Mouse (Mus musculus) left cerebral cortex, adult 9 months (tissue): ENCODE measurements around the gene Myl10.
"Not testable (repeated sequence)": the region's sequence is repeated elsewhere in the genome, so short reads cannot be mapped to it uniquely, and the experiment has no call there.

Experiments
- DNase-seq, 2 experiments: peaks; one replicate each; pipeline ENCODE4 v3.0.0; 2022; ENCODE audit warnings: low spot score in 2 of 2

The Myl10 gene

DNA sequence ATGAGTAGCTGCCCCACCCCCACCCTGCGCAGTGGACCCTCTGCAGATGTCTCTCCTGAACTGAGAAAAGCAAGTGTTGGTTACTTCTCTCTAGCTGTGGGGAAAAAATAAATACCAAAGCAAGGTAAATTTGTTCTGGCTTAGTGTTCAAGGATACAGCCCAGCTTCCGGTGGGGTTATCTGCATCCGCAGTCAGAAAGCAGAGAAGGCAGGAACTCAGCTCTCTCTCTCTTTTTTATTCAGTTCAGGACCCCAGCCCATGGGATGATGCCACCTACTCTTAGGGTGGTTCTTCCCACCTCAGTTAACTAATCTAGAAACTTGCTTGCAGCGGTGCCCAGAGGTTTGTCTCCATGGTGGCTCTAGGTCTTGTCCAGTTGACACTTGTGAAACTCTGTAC is at the start of gene Myl10:
Myl10 (plus strand) TSS at position 363 of the 400 bp plus-strand sequence.
- DNase-seq: no peak

DNA sequence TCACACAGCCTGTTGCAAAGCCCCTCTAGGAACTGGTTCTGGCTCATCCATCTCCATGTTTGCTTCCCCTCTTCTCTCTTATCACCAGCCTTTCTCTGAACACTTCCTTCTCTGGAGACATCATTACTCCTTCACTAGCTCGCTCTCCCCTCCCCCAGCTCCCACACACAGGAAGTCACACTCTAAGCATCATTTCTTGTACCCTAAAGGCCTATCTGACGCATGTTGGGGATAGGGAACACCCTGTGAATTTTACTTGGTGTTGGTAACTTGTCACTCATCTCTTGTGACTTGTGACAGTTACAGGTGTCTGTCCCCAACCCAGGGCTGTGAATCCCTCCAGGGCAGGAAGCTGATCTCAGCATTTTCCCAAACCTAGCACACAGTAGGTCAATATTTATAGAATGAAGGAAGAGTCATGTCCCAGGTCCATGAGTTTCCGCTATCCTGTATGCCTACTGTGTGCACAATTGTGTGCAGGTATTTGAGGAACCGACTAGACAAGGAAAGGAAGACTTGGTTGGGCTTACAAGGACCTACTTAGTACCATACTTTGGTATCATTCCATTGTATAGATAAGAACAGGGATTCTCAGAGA is 46.1 kb upstream of the Myl10 start:
- DNase-seq: no peak

DNA sequence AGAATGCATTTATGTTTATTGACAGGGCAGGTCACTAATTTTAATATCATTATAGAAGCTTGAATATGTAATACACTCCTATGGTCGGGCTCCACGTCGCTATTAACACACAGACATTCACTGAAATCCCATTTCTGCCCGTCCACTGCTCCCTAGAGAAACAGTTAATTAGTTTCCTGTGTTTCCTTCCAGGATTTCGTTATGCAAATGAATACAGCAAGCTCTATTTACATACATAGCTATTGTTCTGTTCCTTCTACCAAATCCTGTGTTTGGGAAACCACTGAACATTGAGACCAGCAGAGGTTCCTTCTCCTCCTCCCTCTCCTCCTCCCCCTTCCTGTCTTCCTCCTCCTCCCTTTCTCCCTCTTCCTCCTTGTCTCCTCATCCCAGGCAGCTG is 43.9 kb upstream of the Myl10 start:
- DNase-seq: no peak

DNA sequence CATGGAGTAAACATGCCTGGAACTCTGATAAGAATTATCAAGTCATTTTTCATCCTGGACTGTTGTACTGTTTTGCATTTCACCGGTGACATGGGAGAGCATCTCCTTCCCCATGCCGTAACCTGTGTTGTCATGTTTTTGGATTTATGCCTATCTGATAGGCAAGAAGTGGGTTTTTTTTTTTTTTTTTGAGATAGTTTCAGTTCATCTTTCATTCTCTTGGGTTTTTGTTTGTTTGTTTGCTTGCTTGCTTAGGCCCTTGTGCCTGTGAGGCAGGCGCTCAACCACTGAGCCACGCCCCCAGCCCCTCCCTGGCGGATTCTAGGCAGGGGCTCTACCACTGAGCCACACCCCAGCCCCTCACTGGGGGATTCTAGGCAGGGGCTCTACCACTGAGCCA is 43.3 kb upstream of the Myl10 start:
- DNase-seq: no peak

DNA sequence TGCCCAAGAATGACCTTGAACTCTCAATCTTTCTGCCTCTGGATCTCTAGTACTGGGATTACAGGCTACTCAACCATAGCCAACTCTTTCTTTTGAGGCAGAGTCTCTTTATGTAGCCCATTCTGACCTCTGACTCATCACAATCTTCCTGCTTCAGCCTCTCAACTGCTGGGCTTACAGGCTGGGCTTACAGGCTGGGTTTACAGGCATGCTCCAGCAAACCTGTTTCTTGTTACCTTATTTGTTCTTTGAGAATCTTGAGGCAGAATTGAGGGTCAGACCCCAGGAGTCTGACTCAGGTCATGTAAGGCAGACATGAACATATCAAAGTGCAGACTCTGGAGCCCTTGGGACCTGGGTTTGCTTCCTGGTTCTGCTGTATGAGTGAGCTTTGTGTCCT is 38.5 kb upstream of the Myl10 start:
- DNase-seq: no peak

- no peak for DNase-seq
Measured at GRCm38 (mm10) chr5:136656830-136657395, 36.0 kb upstream of the Myl10 start.

DNA sequence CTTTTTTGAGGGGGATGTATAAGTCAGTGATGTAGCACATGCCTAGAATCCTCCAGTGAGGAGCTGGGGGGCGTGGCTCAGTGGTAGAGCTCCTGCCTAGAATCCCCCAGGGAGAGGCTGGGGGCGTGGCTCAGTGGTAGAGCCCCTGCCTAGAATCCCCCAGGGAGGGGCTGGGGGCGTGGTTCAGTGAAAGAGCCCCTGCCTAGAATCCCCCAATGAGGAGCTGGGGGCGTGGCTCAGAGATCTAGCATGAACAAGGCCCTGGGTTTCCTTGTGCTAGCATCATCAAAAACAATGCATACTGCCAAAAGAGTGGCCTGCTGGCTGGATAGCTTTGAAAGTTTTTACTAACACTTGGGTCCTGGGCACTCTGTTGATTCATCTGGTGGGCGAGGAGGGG is 32.2 kb upstream of the Myl10 start:
- not testable (repeated sequence) for DNase-seq

DNA sequence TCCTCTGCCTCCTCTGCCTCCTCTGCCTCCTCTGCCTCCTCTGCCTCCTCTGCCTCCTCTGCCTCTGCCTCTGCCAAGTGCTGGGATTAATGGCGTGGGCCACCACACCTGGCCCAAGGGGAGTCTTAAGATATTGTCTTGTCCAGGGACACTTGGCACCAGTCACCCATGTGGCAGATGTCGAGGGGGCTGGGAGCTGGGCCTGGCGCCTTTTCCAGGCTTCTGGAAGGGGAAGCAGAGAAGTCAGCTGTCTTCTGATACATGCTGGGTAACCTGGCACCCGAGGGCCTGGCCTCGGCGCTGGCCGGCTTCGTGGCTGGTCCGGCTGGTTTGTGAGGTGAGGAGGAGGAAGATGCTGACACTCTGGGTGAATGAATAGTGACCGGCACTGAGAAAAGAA is 30.7 kb upstream of the Myl10 start:
- no peak for DNase-seq

DNA sequence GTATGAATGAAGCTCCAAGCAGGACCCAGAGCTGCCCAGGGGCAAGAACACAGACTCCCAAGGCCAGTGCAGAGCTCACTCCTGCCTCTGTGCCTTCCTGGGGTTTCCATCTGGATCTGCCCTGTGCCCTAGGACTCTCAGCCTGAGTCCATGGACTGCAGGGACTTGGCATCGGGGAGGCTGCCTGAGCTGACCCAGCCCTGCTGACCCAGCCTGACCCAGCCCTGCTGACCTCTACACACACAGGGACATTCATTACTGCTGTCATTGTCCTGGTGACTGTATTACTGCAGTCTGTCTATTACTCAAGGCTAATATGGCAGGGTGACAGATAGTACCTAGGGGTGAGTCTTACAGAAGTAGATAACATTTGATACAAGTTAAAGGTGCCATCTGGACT is 30.1 kb upstream of the Myl10 start:
- no peak for DNase-seq

GRCm38 (mm10) chr5:136664497-136664896 is 28.4 kb upstream of the Myl10 start:
- DNase-seq: peak; percentile 6 to 63

DNA sequence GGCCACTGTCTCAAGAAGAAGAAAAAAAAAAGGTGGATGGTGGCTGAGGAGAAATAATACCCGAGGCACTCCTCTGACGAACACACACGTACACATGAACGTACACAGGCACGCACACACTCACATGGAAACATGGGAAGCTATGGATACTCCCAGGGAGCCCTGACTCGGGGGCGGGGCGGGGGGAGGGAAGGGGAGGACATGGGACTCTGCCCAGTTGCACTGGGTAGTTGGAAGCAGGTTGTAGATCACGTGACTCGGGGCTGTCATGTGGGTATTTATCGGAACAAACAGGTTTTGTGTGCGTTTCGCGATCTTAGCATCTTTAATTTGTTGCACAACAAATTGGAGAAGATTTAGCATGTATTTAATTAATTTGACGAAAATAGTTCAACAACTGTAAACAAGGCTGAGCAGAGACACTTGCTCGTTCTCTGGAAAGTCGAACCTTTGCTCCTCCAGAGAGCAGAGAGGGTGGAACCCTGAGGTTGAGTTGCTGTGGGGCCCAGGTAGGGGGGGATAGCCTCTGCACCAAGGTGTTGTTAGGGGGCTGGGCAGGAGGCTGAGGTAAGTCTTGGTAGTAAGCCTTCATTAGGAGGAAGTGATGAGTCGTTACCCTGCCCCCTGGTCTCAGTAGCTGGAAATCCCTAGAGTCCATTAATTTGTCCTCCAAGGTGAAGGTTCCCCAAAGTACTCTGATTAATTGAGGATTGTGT is 16.5 kb upstream of the Myl10 start:
- no peak for DNase-seq

- no peak for DNase-seq
Measured at GRCm38 (mm10) chr5:136678840-136679348, 14.1 kb upstream of the Myl10 start.

- DNase-seq: no peak
Measured at GRCm38 (mm10) chr5:136686349-136686748, 6.6 kb upstream of the Myl10 start.

DNA sequence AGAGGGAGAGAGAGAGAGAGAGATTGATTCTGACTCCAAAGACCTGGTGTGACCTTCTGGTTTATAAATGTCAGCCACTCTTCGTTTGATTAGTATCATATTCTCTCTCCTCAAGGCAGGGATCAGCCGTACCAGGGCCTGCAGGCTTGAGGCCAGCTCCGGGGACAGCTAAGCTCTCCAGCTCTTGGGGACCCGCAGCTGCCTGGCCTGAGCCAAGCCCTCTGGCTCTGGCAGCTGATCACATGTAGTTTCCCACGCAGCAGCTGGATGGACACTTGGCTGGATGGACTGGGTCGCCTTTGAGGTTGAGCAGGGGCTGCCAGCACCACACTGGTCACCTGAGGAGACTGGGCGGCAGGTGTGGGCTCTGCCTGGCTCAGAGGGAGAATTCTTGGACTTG is 5.4 kb upstream of the Myl10 start:
- DNase-seq: no peak

DNA sequence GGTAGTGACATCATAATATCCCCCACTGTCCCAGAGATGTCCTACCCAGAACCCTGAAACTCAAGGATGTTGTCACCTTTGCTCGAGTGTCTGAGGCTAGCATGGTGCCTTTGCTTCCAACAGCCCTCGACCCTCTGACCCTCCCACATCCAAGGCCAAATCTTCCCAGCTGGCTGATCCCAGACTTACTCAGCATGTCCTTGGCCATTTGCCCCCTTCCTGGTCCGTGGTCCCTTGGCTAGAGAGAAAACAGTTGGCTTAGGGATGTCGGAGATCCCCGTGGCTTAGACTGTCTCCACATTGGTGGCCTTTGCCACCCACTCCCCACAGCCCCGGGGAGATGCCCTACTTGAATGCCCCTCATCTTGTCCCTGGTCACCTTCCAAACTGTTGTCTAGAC is 4.1 kb upstream of the Myl10 start:
- DNase-seq: no peak

DNA sequence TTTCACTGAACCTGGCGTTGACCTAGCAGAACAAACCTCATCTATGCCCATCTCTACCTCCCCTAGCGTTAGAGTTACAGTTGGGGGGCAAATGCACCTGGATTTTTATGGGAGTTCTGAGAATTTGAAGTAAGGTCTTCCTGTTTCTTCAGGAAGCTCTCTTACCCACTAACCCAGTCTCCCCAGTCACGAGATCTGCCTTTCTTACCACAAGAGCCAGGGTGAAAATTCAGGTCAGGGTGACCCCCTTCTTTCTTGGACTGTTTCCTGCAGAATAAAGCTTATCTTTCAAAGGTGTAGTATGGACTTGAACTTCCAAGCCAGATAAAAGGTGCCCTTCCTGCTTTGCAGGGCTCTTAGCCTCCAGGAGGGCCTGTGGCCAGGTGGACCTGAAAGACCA is 1.8 kb upstream of the Myl10 start:
- DNase-seq: no peak

- DNase-seq: no peak
Measured at GRCm38 (mm10) chr5:136693418-136693817, 472 bp downstream of the Myl10 start.

DNA sequence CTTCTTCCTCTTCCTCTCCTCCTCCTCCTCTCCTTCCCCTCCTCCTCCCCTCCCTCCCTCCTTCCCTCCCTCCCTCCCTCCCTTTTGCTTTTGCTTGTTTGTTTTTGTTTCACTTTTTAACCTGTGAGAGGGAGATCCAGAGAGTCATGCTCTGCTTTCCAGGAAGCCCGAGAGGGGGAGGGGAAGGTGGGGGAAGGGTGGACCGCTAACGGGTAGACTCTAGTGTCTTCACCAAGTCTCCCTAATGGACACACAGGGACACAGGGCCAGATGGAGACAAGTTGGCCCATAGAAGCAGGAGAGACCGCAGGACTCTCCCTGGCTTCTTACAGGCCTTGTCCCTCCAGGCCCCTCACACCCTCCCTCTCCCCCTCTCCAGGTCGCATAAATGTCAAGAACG is 2.0 kb downstream of the Myl10 start:
- DNase-seq: no peak

- no peak for DNase-seq
Measured at GRCm38 (mm10) chr5:136696516-136696915, 3.6 kb downstream of the Myl10 start.

- no peak for DNase-seq
Measured at GRCm38 (mm10) chr5:136697618-136698017, 4.7 kb downstream of the Myl10 start.

GRCm38 (mm10) chr5:136702159-136702725 is 9.3 kb downstream of the Myl10 start:
- no peak for DNase-seq

GRCm38 (mm10) chr5:136703751-136704150 is 10.8 kb downstream of the Myl10 start:
- peak in 1 of 2 experiments; percentile 74 for DNase-seq

GRCm38 (mm10) chr5:136704151-136704550 is 11.2 kb downstream of the Myl10 start:
- no peak for DNase-seq
